Mouse (Mus musculus): ENCODE results near the gene Pold4. TPM values are rescaled to one million over a fixed set of nuclear protein-coding genes. Genes with fewer than 3 reads are reported as not detected.
A peak's percentile ranks its signal among the peaks of the same experiment; 100 is the strongest.

The Pold4 gene
- polyA plus RNA-seq, 1 experiment from 2014 or later: 28.2 TPM

- Histone ChIP-seq H3K27ac (ENCODE audit: low read depth, low read length) (no peak overlapping the region), H3K4me3 (ENCODE audit: low read length) (no peak overlapping the region), H3K27me3 (ENCODE audit: control insufficient read depth, insufficient read depth, low read length) (no peaks in the 10 kb centered on the region), H3K4me1 (ENCODE audit: control insufficient read depth, insufficient read depth, low read length) (peaks cover 51% of the 10 kb centered on the region), H3K36me3 (ENCODE audit: control insufficient read depth, insufficient read depth, low read length) (peaks cover 5% of the 10 kb centered on the region; the same call in 1 of the 2 replicates), H3K9me3 (ENCODE audit: control insufficient read depth, low read length) (no peaks in the 10 kb centered on the region), H3K9ac (ENCODE audit: low read depth, low read length) (no peak overlapping the region), H3K4me2 (replicated peaks; ENCODE audit: low read depth, low read length) (no peak overlapping the region)
- WGBS: 88% methylated on average over 6 of the region's 6 CpGs
- no peak for ATAC-seq (ENCODE audit: low FRiP score, low TSS enrichment)
Observed at GRCm38 (mm10) chr19:4219943-4220342, 11.8 kb upstream of the Pold4 start.

GRCm38 (mm10) chr19:4220416-4220815 lies 11.3 kb upstream of the Pold4 start:
- ATAC-seq (ENCODE audit: low FRiP score, low TSS enrichment): no peak; the same call in 1 of the 2 replicates
- 0 out of 2 replicates have a peak overlapping the region, but pooled peaks have one; percentile 14 for H3K9ac ChIP-seq (ENCODE audit: low read depth, low read length)
- no peaks in the 10 kb centered on the region for H3K27me3 ChIP-seq (ENCODE audit: control insufficient read depth, insufficient read depth, low read length)
- H3K27ac ChIP-seq (ENCODE audit: low read depth, low read length): 0 out of 2 replicates have a peak overlapping the region, but pooled peaks have one; percentile 61
- 55% methylated on average over 2 of the region's 4 CpGs for WGBS
- H3K4me2 ChIP-seq (replicated peaks; ENCODE audit: low read depth, low read length): no peak overlapping the region; the same call in 1 of the 2 replicates
- peaks cover 5% of the 10 kb centered on the region; the same call in 1 of the 2 replicates for H3K36me3 ChIP-seq (ENCODE audit: control insufficient read depth, insufficient read depth, low read length)
- no peaks in the 10 kb centered on the region for H3K9me3 ChIP-seq (ENCODE audit: control insufficient read depth, low read length)
- H3K4me1 ChIP-seq (ENCODE audit: control insufficient read depth, insufficient read depth, low read length): peaks cover 48% of the 10 kb centered on the region
- no peak overlapping the region for H3K4me3 ChIP-seq (ENCODE audit: low read length)

GRCm38 (mm10) chr19:4220957-4221743 lies 10.5 kb upstream of the Pold4 start:
- 20% methylated on average over 14 of the region's 14 CpGs for WGBS
- Histone ChIP-seq H3K4me1 (ENCODE audit: control insufficient read depth, insufficient read depth, low read length) (peaks cover 42% of the 10 kb centered on the region), H3K9ac (ENCODE audit: low read depth, low read length) (no peak overlapping the region; the same call in 1 of the 2 replicates), H3K4me3 (ENCODE audit: low read length) (no peak overlapping the region), H3K27me3 (ENCODE audit: control insufficient read depth, insufficient read depth, low read length) (no peaks in the 10 kb centered on the region), H3K36me3 (ENCODE audit: control insufficient read depth, insufficient read depth, low read length) (peaks cover 5% of the 10 kb centered on the region; the same call in 1 of the 2 replicates), H3K4me2 (replicated peaks; ENCODE audit: low read depth, low read length) (peak overlapping the region; percentile 24; the same call in 1 of the 2 replicates), H3K27ac (ENCODE audit: low read depth, low read length) (peak overlapping the region; percentile 61; the same call in 1 of the 2 replicates), H3K9me3 (ENCODE audit: control insufficient read depth, low read length) (no peaks in the 10 kb centered on the region)
- peak; percentile 9; the same call in 1 of the 2 replicates for ATAC-seq (ENCODE audit: low FRiP score, low TSS enrichment)

- Histone ChIP-seq H3K27me3 (ENCODE audit: control insufficient read depth, insufficient read depth, low read length) (no peaks in the 10 kb centered on the region), H3K9ac (ENCODE audit: low read depth, low read length) (no peak overlapping the region), H3K9me3 (ENCODE audit: control insufficient read depth, low read length) (no peaks in the 10 kb centered on the region), H3K4me2 (replicated peaks; ENCODE audit: low read depth, low read length) (no peak overlapping the region), H3K4me3 (ENCODE audit: low read length) (no peak overlapping the region), H3K27ac (ENCODE audit: low read depth, low read length) (peak overlapping the region; percentile 47; the same call in 1 of the 2 replicates), H3K4me1 (ENCODE audit: control insufficient read depth, insufficient read depth, low read length) (peaks cover 32% of the 10 kb centered on the region), H3K36me3 (ENCODE audit: control insufficient read depth, insufficient read depth, low read length) (peaks cover 5% of the 10 kb centered on the region; the same call in 1 of the 2 replicates)
- ATAC-seq (ENCODE audit: low FRiP score, low TSS enrichment): no peak
- 59% methylated on average over 11 of the region's 11 CpGs for WGBS
Observed at GRCm38 (mm10) chr19:4222165-4222564, 9.5 kb upstream of the Pold4 start.

DNA sequence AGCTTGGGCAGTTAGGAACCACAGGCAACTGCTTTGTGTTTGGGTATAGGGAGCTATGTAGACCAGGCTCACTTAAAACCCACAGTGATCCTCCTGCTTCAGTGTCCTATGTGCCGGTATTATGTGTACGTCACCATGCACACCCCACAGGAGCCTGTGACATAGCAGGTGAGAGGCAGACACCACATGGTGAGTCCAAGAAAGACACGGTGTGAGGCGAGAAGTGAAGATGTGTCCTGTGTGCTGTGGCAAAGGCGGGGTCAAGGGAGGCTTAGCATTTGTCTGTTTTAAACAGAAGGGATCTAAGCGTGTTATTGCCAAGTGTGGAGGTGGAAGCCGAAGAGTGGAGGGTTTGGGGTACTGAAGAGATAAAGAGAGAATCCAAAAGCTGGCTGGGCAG lies 4.9 kb upstream of the Pold4 start:
- H3K36me3 ChIP-seq (ENCODE audit: control insufficient read depth, insufficient read depth, low read length): peaks cover 5% of the 10 kb centered on the region; the same call in 1 of the 2 replicates
- H3K9ac ChIP-seq (ENCODE audit: low read depth, low read length): no peak overlapping the region
- no peaks in the 10 kb centered on the region for H3K27me3 ChIP-seq (ENCODE audit: control insufficient read depth, insufficient read depth, low read length)
- ATAC-seq (ENCODE audit: low FRiP score, low TSS enrichment): no peak
- H3K4me3 ChIP-seq (ENCODE audit: low read length): no peak overlapping the region
- no peaks in the 10 kb centered on the region for H3K9me3 ChIP-seq (ENCODE audit: control insufficient read depth, low read length)
- WGBS: 92% methylated on average over 7 of the region's 7 CpGs
- peaks cover 28% of the 10 kb centered on the region for H3K4me1 ChIP-seq (ENCODE audit: control insufficient read depth, insufficient read depth, low read length)
- no peak overlapping the region for H3K4me2 ChIP-seq (replicated peaks; ENCODE audit: low read depth, low read length)
- H3K27ac ChIP-seq (ENCODE audit: low read depth, low read length): no peak overlapping the region

DNA sequence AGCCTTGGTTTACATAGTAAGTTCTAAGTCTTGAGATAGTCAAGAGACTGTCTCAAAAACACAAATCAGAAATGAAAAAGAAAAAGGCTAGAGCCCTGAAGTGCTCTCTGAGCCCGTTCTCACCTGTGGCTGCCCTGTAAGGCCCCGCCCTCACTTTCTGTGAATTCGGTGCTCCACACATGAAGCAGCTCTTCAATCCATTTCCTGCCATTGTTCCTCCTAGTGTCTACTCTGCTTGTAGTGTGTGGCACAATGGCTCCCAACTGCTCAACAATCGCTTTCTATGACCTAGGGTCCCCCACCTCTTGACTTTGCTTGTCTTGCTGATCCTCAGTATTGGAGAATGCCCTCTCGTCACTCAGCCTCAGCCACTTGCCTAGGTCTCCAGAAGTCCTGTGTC lies 4.3 kb upstream of the Pold4 start:
- Histone ChIP-seq H3K27ac (ENCODE audit: low read depth, low read length) (no peak overlapping the region), H3K9ac (ENCODE audit: low read depth, low read length) (no peak overlapping the region), H3K4me3 (ENCODE audit: low read length) (no peak overlapping the region), H3K4me2 (replicated peaks; ENCODE audit: low read depth, low read length) (no peak overlapping the region), H3K4me1 (ENCODE audit: control insufficient read depth, insufficient read depth, low read length) (peaks cover 24% of the 10 kb centered on the region), H3K36me3 (ENCODE audit: control insufficient read depth, insufficient read depth, low read length) (peaks cover 1% of the 10 kb centered on the region; the same call in 1 of the 2 replicates), H3K27me3 (ENCODE audit: control insufficient read depth, insufficient read depth, low read length) (no peaks in the 10 kb centered on the region), H3K9me3 (ENCODE audit: control insufficient read depth, low read length) (no peaks in the 10 kb centered on the region)
- 74% methylated on average over 5 of the region's 5 CpGs for WGBS
- ATAC-seq (ENCODE audit: low FRiP score, low TSS enrichment): no peak

DNA sequence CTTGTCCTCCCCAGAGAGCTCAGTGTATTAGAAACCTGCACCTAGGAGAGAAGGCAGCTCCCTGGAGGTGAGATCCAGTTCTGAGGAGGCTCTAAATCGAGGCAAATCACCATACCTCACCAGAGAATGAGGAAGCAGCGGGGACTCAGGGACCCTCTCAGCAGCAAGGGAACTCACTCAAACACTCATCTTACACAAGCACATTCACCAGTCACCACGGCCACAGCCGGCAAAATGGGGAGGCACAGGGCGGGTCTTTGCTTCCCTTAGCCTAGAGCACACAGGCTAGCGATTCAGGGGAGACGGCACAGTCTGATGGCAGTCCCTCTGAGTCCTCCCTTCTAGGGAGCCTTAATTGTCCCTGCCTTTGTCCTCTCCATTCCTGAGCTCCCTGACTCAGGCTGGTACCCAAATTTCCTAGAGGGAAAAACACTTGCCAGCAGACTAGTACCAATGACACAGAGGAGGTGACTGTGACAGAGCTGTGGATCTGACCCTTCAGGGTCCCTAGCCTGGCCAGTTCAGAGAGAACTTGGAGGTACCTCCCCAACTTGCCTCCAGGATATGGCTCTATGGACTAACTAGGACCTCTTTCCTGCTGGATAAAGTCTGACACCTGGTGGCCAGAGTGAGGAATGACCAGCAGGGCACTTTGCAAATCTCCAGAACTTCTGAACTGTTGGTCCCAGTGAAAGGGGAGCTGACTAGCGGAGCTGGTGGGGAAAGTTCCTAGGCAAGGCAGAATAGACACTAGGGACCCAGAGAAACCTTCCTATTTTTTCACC lies 3.6 kb upstream of the Pold4 start:
- Histone ChIP-seq H3K4me3 (ENCODE audit: low read length) (no peak overlapping the region), H3K9ac (ENCODE audit: low read depth, low read length) (no peak overlapping the region), H3K27me3 (ENCODE audit: control insufficient read depth, insufficient read depth, low read length) (no peaks in the 10 kb centered on the region), H3K4me1 (ENCODE audit: control insufficient read depth, insufficient read depth, low read length) (peaks cover 23% of the 10 kb centered on the region), H3K9me3 (ENCODE audit: control insufficient read depth, low read length) (no peaks in the 10 kb centered on the region), H3K27ac (ENCODE audit: low read depth, low read length) (no peak overlapping the region), H3K36me3 (ENCODE audit: control insufficient read depth, insufficient read depth, low read length) (no peaks in the 10 kb centered on the region), H3K4me2 (replicated peaks; ENCODE audit: low read depth, low read length) (no peak overlapping the region)
- WGBS: 24% methylated on average over 8 of the region's 8 CpGs
- peak; percentile 22; the same call in 1 of the 2 replicates for ATAC-seq (ENCODE audit: low FRiP score, low TSS enrichment)

GRCm38 (mm10) chr19:4228891-4229290 lies 2.8 kb upstream of the Pold4 start:
- no peak overlapping the region for H3K27ac ChIP-seq (ENCODE audit: low read depth, low read length)
- no peak overlapping the region for H3K9ac ChIP-seq (ENCODE audit: low read depth, low read length)
- no peaks in the 10 kb centered on the region for H3K36me3 ChIP-seq (ENCODE audit: control insufficient read depth, insufficient read depth, low read length)
- no peak overlapping the region for H3K4me3 ChIP-seq (ENCODE audit: low read length)
- no peak overlapping the region for H3K4me2 ChIP-seq (replicated peaks; ENCODE audit: low read depth, low read length)
- no peaks in the 10 kb centered on the region for H3K9me3 ChIP-seq (ENCODE audit: control insufficient read depth, low read length)
- H3K4me1 ChIP-seq (ENCODE audit: control insufficient read depth, insufficient read depth, low read length): peaks cover 23% of the 10 kb centered on the region
- H3K27me3 ChIP-seq (ENCODE audit: control insufficient read depth, insufficient read depth, low read length): no peaks in the 10 kb centered on the region
- ATAC-seq (ENCODE audit: low FRiP score, low TSS enrichment): no peak
- WGBS: 78% methylated on average over 4 of the region's 4 CpGs
